Mouse (Mus musculus) T-helper 1 cell (primary cell): ENCODE measurements around the gene Fam214b.

ENCODE experiments used
- in situ Hi-C: fragments of 300-600 bp; cut with MboI, MseI; formaldehyde crosslinking; loops from one replicate; pipeline ENCODE4 v1.15.1; 2025; ENCODE audit warnings: high pct_unique_total_duplicates

Gene Fam214b

DNA sequence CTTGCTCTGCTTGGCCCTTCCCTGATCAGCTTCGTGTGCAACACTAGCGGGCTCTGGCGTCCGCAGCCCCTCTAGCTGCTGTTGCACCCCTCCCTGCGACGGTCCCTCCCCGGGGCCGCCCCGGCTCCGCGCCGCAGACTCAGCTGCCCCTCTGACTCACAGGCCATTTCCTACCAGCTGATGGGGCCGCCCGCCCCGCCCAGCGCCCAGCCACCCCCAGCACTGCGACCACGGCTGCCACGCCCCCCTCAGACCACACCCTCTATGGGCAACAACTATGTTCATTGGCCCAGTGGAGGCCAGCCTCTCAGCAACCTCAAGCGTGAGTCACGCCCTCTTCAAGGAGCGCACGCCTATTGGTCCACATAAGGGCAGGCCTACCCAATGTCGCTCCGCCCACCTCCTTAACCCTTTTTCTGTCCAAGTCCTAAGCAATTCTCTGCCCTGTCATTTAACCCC is 5.9 kb downstream of the Fam214b start:
- in situ Hi-C loops: loop anchor here (10.0 to 25.0 kb wide), 2 partner anchors 455 to 1478 kb away; partner anchors contain the start of genes Arhgef39, Ccdc107, Dnaic1 and Fam219a

GRCm38 (mm10) chr4:43039609-43040008 is 6.4 kb downstream of the Fam214b start:
- in situ Hi-C loops: loop anchor here (10.0 to 25.0 kb wide), 2 partner anchors 455 to 1477 kb away; partner anchors contain the start of genes Arhgef39, Ccdc107, Dnaic1 and Fam219a

DNA sequence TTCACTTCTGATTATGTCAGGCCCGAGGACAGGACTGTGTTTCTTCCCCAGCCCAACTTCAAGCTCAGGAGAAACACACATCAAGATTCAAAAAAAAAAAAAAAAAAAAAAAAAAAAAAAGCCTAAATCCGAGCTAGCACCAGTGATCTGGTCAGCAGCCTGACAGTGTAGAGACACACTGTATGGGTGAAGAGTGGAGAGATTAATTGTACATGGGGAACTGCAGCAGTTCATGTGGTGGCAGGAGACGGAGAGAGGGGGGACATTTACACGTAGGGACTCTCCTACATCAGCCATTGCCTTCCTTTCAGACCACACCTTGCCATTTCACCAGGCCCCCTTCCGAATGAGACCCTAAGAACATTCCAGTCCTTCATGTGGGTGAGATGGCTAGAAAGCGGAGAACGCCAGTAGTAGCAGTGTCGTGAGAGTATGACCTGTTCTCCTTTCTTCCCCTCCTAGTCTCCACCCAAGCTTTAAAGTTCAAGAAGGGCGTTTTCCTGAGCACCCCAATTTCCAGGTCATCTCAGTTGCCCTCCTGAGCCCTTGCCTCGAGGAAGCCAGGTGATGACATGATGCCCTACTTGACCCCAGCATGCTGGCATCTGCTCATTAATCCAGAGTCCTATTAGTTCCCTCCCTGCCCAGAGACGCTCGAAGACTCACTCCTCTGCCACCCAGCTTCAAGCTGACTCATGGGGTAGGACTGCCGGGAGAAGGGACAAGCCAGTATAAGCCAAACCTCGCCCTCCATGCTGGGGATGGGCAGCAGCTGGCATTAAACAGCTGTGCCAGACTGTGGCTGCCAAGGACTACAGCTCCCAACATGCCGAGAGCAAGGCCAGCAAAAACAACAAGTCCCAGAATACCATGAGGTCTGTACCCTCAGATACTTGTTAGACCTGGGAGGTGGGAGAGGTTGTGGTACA is 7.2 kb downstream of the Fam214b start:
- in situ Hi-C loops: loop anchor here (25.0 kb wide), 1 partner anchor 1477 kb away; the partner anchor contains the start of genes Dnaic1 and Fam219a

GRCm38 (mm10) chr4:43037860-43038566 is 8.0 kb downstream of the Fam214b start:
- in situ Hi-C loops: loop anchor here (25.0 kb wide), 1 partner anchor 1476 kb away; the partner anchor contains the start of genes Dnaic1 and Fam219a

- in situ Hi-C loops: loop anchor here (25.0 kb wide), 1 partner anchor 1474 kb away; the partner anchor contains the start of genes Dnaic1 and Fam219a
Measured at GRCm38 (mm10) chr4:43036356-43036755, 9.7 kb downstream of the Fam214b start.

GRCm38 (mm10) chr4:43035851-43036250 is 10.2 kb downstream of the Fam214b start:
- in situ Hi-C loops: loop anchor here (25.0 kb wide), 1 partner anchor 1474 kb away; the partner anchor contains the start of genes Dnaic1 and Fam219a

DNA sequence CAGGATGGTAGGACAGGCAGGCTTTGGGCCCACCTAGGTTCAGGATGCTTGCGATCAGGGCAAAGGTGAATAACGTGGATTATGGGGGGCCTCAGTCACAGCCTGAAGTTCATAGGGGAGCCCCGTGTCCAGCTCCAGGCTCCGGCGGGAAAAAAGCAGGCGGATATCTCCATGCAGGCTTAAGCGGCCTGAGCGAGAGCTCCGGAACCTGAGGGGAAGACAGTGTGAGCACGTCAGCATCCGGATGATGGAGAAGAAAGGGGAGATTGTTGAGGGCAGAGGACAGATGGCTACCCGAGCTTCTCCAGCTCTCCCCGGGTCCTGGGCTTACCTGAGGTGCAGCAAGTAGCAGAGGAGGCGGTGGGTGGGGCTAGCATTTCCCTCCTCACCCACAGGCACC is 12.5 kb downstream of the Fam214b start:
- in situ Hi-C loops: loop anchor here (25.0 kb wide), 1 partner anchor 1471 kb away; the partner anchor contains the start of genes Dnaic1 and Fam219a

- in situ Hi-C loops: loop anchor here (25.0 kb wide), 1 partner anchor 1470 kb away; the partner anchor contains the start of genes Dnaic1 and Fam219a
Measured at GRCm38 (mm10) chr4:43032501-43032900, 13.5 kb downstream of the Fam214b start.

- in situ Hi-C loops: loop anchor here (25.0 kb wide), 1 partner anchor 1469 kb away; the partner anchor contains the start of genes Dnaic1 and Fam219a
Measured at GRCm38 (mm10) chr4:43031237-43031995, 14.6 kb downstream of the Fam214b start, which contains the start of gene Stoml2. TSS of gene Stoml2 (minus strand) at chr4:43031710.

DNA sequence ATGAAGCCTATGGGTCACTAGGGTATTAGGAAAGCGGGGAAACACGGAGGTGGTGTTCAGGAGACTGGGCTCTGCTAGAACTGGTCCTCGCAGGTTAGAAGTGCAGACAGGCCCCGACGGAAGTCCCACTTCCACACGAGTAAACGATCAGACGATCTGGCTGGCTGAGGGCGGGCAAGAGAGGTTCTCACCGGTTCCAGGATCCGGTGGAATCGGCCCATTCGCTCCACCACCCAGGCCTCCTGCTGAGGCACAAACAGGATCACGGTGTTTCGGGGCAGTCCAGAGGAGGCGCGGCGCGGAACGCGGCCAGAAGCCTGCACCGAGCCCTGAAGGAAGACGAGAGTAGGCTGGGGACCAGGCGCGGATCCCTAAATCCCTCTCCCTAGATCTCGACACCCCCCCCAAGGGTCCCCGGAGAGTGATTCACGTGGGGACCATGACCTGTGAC is 15.2 kb downstream of the Fam214b start:
- in situ Hi-C loops: loop anchor here (25.0 kb wide), 1 partner anchor 1469 kb away; the partner anchor contains the start of genes Dnaic1 and Fam219a

GRCm38 (mm10) chr4:43030352-43030751 is 15.7 kb downstream of the Fam214b start:
- in situ Hi-C loops: loop anchor here (25.0 kb wide), 1 partner anchor 1468 kb away; the partner anchor contains the start of genes Dnaic1 and Fam219a

DNA sequence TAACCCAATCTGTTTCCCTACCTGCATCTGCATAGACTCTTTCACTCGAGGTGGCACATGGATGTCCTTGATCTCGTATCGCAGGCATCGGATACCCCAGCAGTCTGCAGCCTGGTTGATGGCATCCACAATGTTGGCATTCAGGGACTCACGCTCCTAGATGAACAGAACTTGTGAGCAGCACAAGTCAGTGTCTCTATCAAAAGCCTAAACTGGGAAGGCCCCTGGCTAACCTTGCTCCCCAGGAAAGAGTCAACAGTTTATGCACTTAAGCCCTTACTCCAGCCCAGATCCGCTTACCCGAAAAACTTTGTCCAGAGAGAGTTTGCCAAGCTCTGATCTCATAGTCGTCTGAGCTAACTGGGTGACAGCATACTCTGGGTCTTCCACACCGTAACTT is 16.3 kb downstream of the Fam214b start:
- in situ Hi-C loops: loop anchor here (25.0 kb wide), 1 partner anchor 1467 kb away; the partner anchor contains the start of genes Dnaic1 and Fam219a

- in situ Hi-C loops: loop anchor here (25.0 kb wide), 1 partner anchor 1467 kb away; the partner anchor contains the start of genes Dnaic1 and Fam219a
Measured at GRCm38 (mm10) chr4:43029121-43029520, 16.9 kb downstream of the Fam214b start.

DNA sequence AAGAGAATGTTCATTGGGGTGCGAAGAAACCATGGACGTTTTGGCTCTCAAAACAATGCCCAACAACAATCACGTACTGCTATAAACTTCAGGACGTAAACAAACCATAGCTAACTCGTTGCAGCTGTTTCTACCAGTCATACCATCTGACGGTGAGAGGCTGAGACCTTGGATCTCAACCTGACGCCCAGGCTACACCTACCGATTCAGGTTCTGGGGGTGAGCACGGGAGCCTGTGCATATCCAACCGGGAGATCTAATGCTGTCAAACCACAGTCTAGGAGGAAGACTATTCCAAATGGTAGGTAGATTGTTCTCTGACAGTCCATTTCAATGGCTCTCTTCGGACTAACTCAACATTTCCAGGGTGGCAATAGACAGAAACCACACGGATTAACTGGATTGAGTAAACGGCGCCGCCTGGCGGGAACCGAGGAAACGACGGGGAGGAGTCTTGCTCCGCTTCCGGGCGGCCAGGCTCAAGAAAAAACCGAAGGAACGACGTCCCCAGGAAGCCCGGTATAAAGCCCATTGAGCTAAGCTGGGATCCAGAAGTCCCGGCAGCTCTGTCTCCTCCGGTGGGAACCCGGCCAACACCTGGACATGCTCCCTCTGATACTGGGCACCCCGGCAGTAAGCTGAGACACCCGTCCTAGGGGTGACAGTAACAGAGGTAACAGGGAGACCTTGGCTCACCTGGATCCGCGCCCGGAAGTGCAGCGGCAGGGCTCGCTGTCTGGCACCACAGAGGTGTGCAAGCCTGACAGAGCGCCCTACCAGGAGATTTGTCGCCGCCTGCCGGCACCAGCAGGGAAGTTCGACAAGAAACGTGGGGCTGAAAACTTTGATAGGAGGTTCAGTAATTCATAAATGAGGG is 20.7 kb downstream of the Fam214b start, which contains the start of gene Pigo:
Pigo (minus strand) TSS at position 736 of the 877 bp plus-strand sequence.
- in situ Hi-C loops: loop anchor here (25.0 kb wide), 1 partner anchor 1463 kb away; the partner anchor contains the start of genes Dnaic1 and Fam219a

- in situ Hi-C loops: loop anchor here (25.0 kb wide), 1 partner anchor 1462 kb away; the partner anchor contains the start of genes Dnaic1 and Fam219a
Measured at GRCm38 (mm10) chr4:43024673-43025072, 21.3 kb downstream of the Fam214b start.

DNA sequence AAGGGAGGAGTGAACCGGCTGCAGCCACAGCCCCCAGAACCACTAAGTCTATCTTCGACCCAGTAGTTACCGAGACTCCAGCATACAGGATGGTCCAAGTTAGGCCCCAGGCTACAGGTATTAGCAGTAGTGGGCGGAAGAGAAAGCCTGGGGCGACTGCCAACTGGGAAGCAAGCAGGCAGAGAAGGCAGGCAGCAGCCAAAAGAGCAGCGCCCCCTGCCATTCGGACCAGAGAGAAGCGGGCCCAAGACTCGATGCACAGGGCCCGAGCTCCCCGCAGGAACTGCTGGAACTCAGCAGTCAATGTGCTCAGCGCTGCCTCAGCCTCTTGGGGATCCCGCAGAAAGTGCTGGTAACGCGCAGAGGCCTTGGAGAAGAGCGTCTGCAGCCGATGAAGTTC is 24.7 kb downstream of the Fam214b start:
- in situ Hi-C loops: no loop called here

DNA sequence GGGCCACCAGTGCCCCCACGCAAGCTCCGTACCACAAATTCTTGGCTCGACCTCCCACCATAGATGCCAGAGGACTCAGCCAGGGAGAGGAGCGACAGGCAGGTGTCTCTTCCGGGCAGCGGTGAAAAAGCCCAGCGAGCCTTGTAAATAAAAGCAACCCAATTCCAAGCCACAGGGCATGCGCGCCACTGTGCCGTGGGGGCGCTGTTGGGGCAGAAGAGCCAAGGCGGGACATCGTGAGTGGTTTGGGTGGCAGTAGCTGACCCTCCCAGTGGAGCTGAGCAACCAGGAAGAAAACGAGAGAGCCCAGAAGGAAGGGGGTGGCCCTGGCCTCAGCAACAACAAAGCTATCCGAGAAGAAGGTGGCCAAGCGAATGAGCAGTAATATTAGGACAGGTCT is 25.1 kb downstream of the Fam214b start:
- in situ Hi-C loops: no loop called here

DNA sequence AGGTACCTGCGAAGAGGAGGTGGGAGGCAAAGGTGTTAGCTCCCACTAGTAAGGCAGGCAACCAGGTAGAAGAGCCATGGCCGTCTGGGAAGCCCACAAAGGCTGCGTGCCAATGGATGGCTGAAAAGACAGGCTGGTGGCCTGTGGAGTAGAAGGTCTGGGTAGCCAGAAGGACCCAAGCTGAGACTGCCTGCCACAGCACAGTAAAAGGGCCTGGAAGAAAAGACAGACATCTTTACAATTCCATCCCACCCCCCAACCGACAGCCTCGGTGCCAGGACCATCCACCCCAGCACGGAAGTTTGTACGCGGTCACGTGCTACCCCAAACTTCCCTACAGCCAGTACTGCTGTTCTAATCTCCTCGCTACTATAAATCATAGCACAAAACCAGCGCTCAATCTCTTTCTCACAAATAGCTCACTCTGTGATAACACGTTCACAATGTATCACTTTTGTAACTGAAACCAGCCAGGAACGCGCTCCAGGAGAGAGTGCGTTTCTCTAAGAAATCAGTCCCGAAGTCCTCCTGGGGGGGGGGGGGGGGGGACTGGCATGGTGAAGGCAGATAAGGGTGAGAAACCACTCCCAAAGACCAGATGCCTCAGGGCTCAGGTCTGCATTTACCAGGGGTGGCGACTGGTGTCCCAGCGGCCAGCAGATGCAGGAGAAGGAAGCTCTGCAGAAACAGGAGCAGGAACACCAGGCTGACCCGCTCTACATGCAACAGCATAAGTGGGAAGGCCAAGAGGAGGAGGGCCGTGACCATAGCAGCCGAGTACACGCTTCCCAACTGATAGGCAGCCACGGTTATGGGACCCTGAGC is 26.2 kb downstream of the Fam214b start:
- in situ Hi-C loops: loop anchor here (10.0 kb wide), 2 partner anchors 945 to 1675 kb away; partner anchors contain the start of gene Ubap1
